8 mouse cellular contexts compared by ENCODE assay signal in genomic region chrX:103695165-103695996, GRCm38 (mm10).
DNase-seq lines count a peak whose midpoint lies in the region; ATAC-seq and TF ChIP-seq lines count a peak whose summit lies in the region.

No protein-coding gene starts in this region.

- TF ChIP-seq EP300 in heart, postnatal 0 days (IDR thresholded peaks at IDR 0.05; ENCODE audit: low read depth): no peak

- H3K9ac ChIP-seq in forebrain, embryonic 13.5 days: peak overlapping the region; percentile 60
- H3K9ac ChIP-seq in heart, postnatal 0 days (replicated peaks; ENCODE audit: low read depth, low read length): no peak overlapping the region
- H3K9ac ChIP-seq in liver, embryonic 13.5 days: peak overlapping the region; percentile 26; the same call in 1 of the 2 replicates

- peaks cover 14% of the 10 kb centered on the region; the same call in 1 of the 2 replicates for H3K4me1 ChIP-seq in forebrain, embryonic 13.5 days
- H3K4me1 ChIP-seq in heart, postnatal 0 days (ENCODE audit: control insufficient read depth, insufficient read depth): no peaks in the 10 kb centered on the region
- no peaks in the 10 kb centered on the region for H3K4me1 ChIP-seq in liver, embryonic 13.5 days (replicated peaks)

- peak; percentile 55 for TF ChIP-seq CTCF in heart, postnatal 0 days (IDR thresholded peaks at IDR 0.05; ENCODE audit: low read depth)

- peaks cover 81% of the 10 kb centered on the region for H3K27me3 ChIP-seq in forebrain, embryonic 13.5 days
- H3K27me3 ChIP-seq in heart, postnatal 0 days (ENCODE audit: control insufficient read depth, insufficient read depth, low read length): peaks cover 26% of the 10 kb centered on the region; the same call in 1 of the 2 replicates
- H3K27me3 ChIP-seq in liver, embryonic 13.5 days: peaks cover 64% of the 10 kb centered on the region

- peak; percentile 83 for ATAC-seq in forebrain, embryonic 13.5 days
- peak; percentile 89 for ATAC-seq in heart, postnatal 0 days (ENCODE audit: insufficient read depth, low read depth)
- ATAC-seq in liver, embryonic 13.5 days (ENCODE audit: low read depth): peak; percentile 78

- no peaks in the 10 kb centered on the region for H3K36me3 ChIP-seq in forebrain, embryonic 13.5 days (ENCODE audit: poor library complexity, severe bottlenecking)
- H3K36me3 ChIP-seq in heart, postnatal 0 days (replicated peaks; ENCODE audit: control insufficient read depth, insufficient read depth, low read length): no peaks in the 10 kb centered on the region
- no peaks in the 10 kb centered on the region for H3K36me3 ChIP-seq in liver, embryonic 13.5 days

- H3K27ac ChIP-seq in forebrain, embryonic 13.5 days: peak overlapping the region; percentile 69
- H3K27ac ChIP-seq in heart, postnatal 0 days (ENCODE audit: low read depth): peak overlapping the region; percentile 71
- H3K27ac ChIP-seq in liver, embryonic 13.5 days: no peak overlapping the region

- peak; percentile 37 for DNase-seq in ES-CJ7 (ENCODE audit: low read depth, low spot score)
- DNase-seq in c-Kit-positive CD71-negative TER-119-negative erythroid progenitor cells, embryonic 14.5 days (ENCODE audit: low read depth): peak; percentile 34
- DNase-seq in heart, postnatal 0 days (ENCODE audit: low spot score): peak; percentile 84
- DNase-seq in kidney, postnatal 25 days: peak; percentile 60 to 78
- DNase-seq in liver, embryonic 13.5 days: peak; percentile 16
- DNase-seq in neural tube, embryonic 10.5 days (ENCODE audit: extremely low spot score, low spot score): peak; percentile 48
- DNase-seq in testis, postnatal 10 days (ENCODE audit: low spot score): peak; percentile 66

- H3K9me3 ChIP-seq in forebrain, embryonic 13.5 days (replicated peaks): 0 out of 2 replicates have a peak, but pooled peaks cover 6% of the 10 kb centered on the region
- no peaks in the 10 kb centered on the region for H3K9me3 ChIP-seq in heart, postnatal 0 days (replicated peaks; ENCODE audit: control insufficient read depth, low read length)
- H3K9me3 ChIP-seq in liver, embryonic 13.5 days (replicated peaks): no peaks in the 10 kb centered on the region

- peak overlapping the region; percentile 69 for H3K4me2 ChIP-seq in forebrain, embryonic 13.5 days
- peak overlapping the region; percentile 60 for H3K4me2 ChIP-seq in heart, postnatal 0 days (ENCODE audit: low read depth, low read length)
- peak overlapping the region; percentile 66 for H3K4me2 ChIP-seq in liver, embryonic 13.5 days

- peak overlapping the region; percentile 44 for H3K4me3 ChIP-seq in forebrain, embryonic 13.5 days
- peak overlapping the region; percentile 35 for H3K4me3 ChIP-seq in heart, postnatal 0 days (ENCODE audit: low read depth, low read length)
- peak overlapping the region; percentile 44 for H3K4me3 ChIP-seq in liver, embryonic 13.5 days (replicated peaks)

- WGBS in forebrain, embryonic 13.5 days: under 1% methylated on average over 26 of the region's 41 CpGs
- 2% methylated on average over 38 of the region's 41 CpGs for WGBS in heart, postnatal 0 days
- WGBS in liver, embryonic 13.5 days (ENCODE audit: insufficient replicate concordance): 1% methylated on average over 41 of the region's 41 CpGs

Comparison
In these comparisons a context has a peak if more than half of its experiments do, and no peak if none do; other contexts are left out.
1. DNase-seq: peak in every context shown above with its lines; median percentile 84 in heart, postnatal 0 days; 69 in kidney, postnatal 25 days; 66 in testis, postnatal 10 days; 48 in neural tube, embryonic 10.5 days; 37 in ES-CJ7; 34 in c-Kit-positive CD71-negative TER-119-negative erythroid progenitor cells, embryonic 14.5 days; 16 in liver, embryonic 13.5 days.